Comparison of ENCODE assay signal across 8 mouse cellular contexts in genomic region chr19:37374941-37375754, GRCm38 (mm10). TPM values are rescaled to one million over a fixed set of nuclear protein-coding genes. Genes with fewer than 3 reads are reported as not detected.
A peak's percentile ranks its signal among the peaks of the same experiment; 100 is the strongest.
DNase-seq lines count a peak whose midpoint lies in the region; ATAC-seq and TF ChIP-seq lines count a peak whose summit lies in the region.

No protein-coding gene starts in this region.

- peak overlapping the region; percentile 98 for H3K4me3 ChIP-seq in kidney, embryonic 16.5 days (ENCODE audit: low read length)
- peak overlapping the region; percentile 77 for H3K4me3 ChIP-seq in forebrain, embryonic 14.5 days (ENCODE audit: low read depth, low read length)
- H3K4me3 ChIP-seq in liver, embryonic 14.5 days (ENCODE audit: insufficient read depth in 1 of 2, low read depth in 2 of 2, low read length in 2 of 2) = peak overlapping the region; percentile 78 to 91

- no peak for DNase-seq in kidney, adult 18-20 months
- peak; percentile 45 for DNase-seq in Muller cell, postnatal 12 days (ENCODE audit: inconsistent ontology term)
- no peak for DNase-seq in forebrain, embryonic 14.5 days (ENCODE audit: low spot score)
- DNase-seq in liver, embryonic 14.5 days (ENCODE audit: low read depth in 3 of 3, low spot score in 3 of 3) = peak in 1 of 3 experiments; percentile 47
- DNase-seq in urinary bladder, adult 18-20 months (ENCODE audit: low spot score in 2 of 2) = no peak
- no peak for DNase-seq in right cerebral cortex, adult 2 months (ENCODE audit: low spot score in 2 of 2)
- no peak for DNase-seq in layer of hippocampus, adult 9-10 months (ENCODE audit: low spot score)

- peak; percentile 13; the same call in 1 of the 2 replicates for ATAC-seq in kidney, embryonic 16.5 days (ENCODE audit: low FRiP score, low TSS enrichment)
- ATAC-seq in forebrain, embryonic 14.5 days = no peak
- no peak for ATAC-seq in liver, embryonic 14.5 days (ENCODE audit: insufficient read depth)

- 22% methylated on average over 7 of the region's 7 CpGs for WGBS in kidney, embryonic 16.5 days
- WGBS in forebrain, embryonic 14.5 days = 28% methylated on average over 7 of the region's 7 CpGs
- 14% methylated on average over 7 of the region's 7 CpGs for WGBS in liver, embryonic 14.5 days (ENCODE audit: insufficient replicate concordance)

- peak; percentile 27 for TF ChIP-seq CTCF in liver, embryonic 14.5 days (IDR thresholded peaks at IDR 0.05; ENCODE audit: low read depth)

- peak overlapping the region; percentile 88 for H3K9ac ChIP-seq in kidney, embryonic 16.5 days (replicated peaks; ENCODE audit: low read length)
- H3K9ac ChIP-seq in forebrain, embryonic 14.5 days (ENCODE audit: low read length) = peak overlapping the region; percentile 85
- H3K9ac ChIP-seq in liver, embryonic 14.5 days (replicated peaks) = peak overlapping the region; percentile 91

- peak overlapping the region; percentile 98 for H3K27ac ChIP-seq in kidney, embryonic 16.5 days (ENCODE audit: low read length)
- peak overlapping the region; percentile 95 for H3K27ac ChIP-seq in forebrain, embryonic 14.5 days (ENCODE audit: low read depth, low read length)
- H3K27ac ChIP-seq in liver, embryonic 14.5 days = peak overlapping the region; percentile 95

- no peak for TF ChIP-seq EP300 in liver, embryonic 14.5 days (IDR thresholded peaks at IDR 0.05; ENCODE audit: low read depth)

- peak overlapping the region; percentile 72 for H3K4me2 ChIP-seq in kidney, embryonic 16.5 days (replicated peaks; ENCODE audit: low read depth, low read length)
- H3K4me2 ChIP-seq in forebrain, embryonic 14.5 days (ENCODE audit: low read length) = peak overlapping the region; percentile 69
- H3K4me2 ChIP-seq in liver, embryonic 14.5 days (ENCODE audit: low read depth) = peak overlapping the region; percentile 98

- H3K9me3 ChIP-seq in kidney, embryonic 16.5 days (ENCODE audit: low read length) = no peaks in the 10 kb centered on the region
- H3K9me3 ChIP-seq in forebrain, embryonic 14.5 days (replicated peaks; ENCODE audit: control insufficient read depth, low read length) = no peaks in the 10 kb centered on the region
- no peaks in the 10 kb centered on the region for H3K9me3 ChIP-seq in liver, embryonic 14.5 days (ENCODE audit: control insufficient read depth, low read length)

- peaks cover 22% of the 10 kb centered on the region for H3K4me1 ChIP-seq in kidney, embryonic 16.5 days (ENCODE audit: insufficient read depth, low read length)
- peaks cover 2% of the 10 kb centered on the region; the same call in 1 of the 2 replicates for H3K4me1 ChIP-seq in forebrain, embryonic 14.5 days (ENCODE audit: control insufficient read depth, insufficient read depth, low read length)
- H3K4me1 ChIP-seq in liver, embryonic 14.5 days (replicated peaks; ENCODE audit: control insufficient read depth in 2 of 2, insufficient read depth in 2 of 2, low read length in 1 of 2) = peaks cover 12 to 14% of the 10 kb centered on the region in 2 experiments

- H3K27me3 ChIP-seq in kidney, embryonic 16.5 days (ENCODE audit: insufficient read depth, low read length) = no peaks in the 10 kb centered on the region
- H3K27me3 ChIP-seq in forebrain, embryonic 14.5 days (replicated peaks; ENCODE audit: control insufficient read depth, insufficient read depth, low read length) = no peaks in the 10 kb centered on the region
- H3K27me3 ChIP-seq in liver, embryonic 14.5 days (ENCODE audit: control insufficient read depth, insufficient read depth, low read length) = no peaks in the 10 kb centered on the region

- H3K36me3 ChIP-seq in kidney, embryonic 16.5 days (ENCODE audit: insufficient read depth, low read length) = no peaks in the 10 kb centered on the region
- H3K36me3 ChIP-seq in forebrain, embryonic 14.5 days (ENCODE audit: control insufficient read depth, insufficient read depth, low read length) = no peaks in the 10 kb centered on the region
- H3K36me3 ChIP-seq in liver, embryonic 14.5 days (replicated peaks; ENCODE audit: control insufficient read depth, insufficient read depth, low read depth) = peaks cover 16% of the 10 kb centered on the region

RNA-seq across cellular contexts. Expression of gene Kif11, which starts 1.1 kb away (rescaled TPM):
- polyA plus RNA-seq in kidney, embryonic 16.5 days (2015; fragmentation: Nextera tagmentation; extraction: Ambion mirVana) = 57.1 and 61.4 TPM in 2 replicates
- polyA plus RNA-seq in forebrain, embryonic 14.5 days (2014; fragmentation: Nextera tagmentation; extraction: Ambion mirVana) = 40.5 and 41.6 TPM in 2 replicates
- polyA plus RNA-seq in liver, embryonic 14.5 days (2012; rRNA removed) = 23.0 and 35.8 TPM in 2 replicates
- polyA plus RNA-seq in liver, embryonic 14.5 days (2014; fragmentation: Nextera tagmentation; extraction: Ambion mirVana) = 53.2 and 55.6 TPM in 2 replicates

RNA-seq across cellular contexts. Expression of gene Ide, which starts 37.5 kb away (rescaled TPM):
- polyA plus RNA-seq in kidney, embryonic 16.5 days (2015; fragmentation: Nextera tagmentation; extraction: Ambion mirVana) = 55.8 and 58.2 TPM in 2 replicates
- polyA plus RNA-seq in forebrain, embryonic 14.5 days (2014; fragmentation: Nextera tagmentation; extraction: Ambion mirVana) = 37.4 and 38.2 TPM in 2 replicates
- 10.0 and 10.6 TPM in 2 replicates for polyA plus RNA-seq in liver, embryonic 14.5 days (2012; rRNA removed)
- 31.0 and 31.3 TPM in 2 replicates for polyA plus RNA-seq in liver, embryonic 14.5 days (2014; fragmentation: Nextera tagmentation; extraction: Ambion mirVana)

RNA-seq across cellular contexts. Expression of gene Hhex, which starts 59.5 kb away (rescaled TPM):
- polyA plus RNA-seq in kidney, embryonic 16.5 days (2015; fragmentation: Nextera tagmentation; extraction: Ambion mirVana) = 16.2 and 17.9 TPM in 2 replicates
- 1.8 and 2.5 TPM in 2 replicates for polyA plus RNA-seq in forebrain, embryonic 14.5 days (2014; fragmentation: Nextera tagmentation; extraction: Ambion mirVana)
- 10.3 and 10.4 TPM in 2 replicates for polyA plus RNA-seq in liver, embryonic 14.5 days (2012; rRNA removed)
- polyA plus RNA-seq in liver, embryonic 14.5 days (2014; fragmentation: Nextera tagmentation; extraction: Ambion mirVana) = 13.5 and 14.0 TPM in 2 replicates
